Mouse (Mus musculus): ENCODE measurements at regions not wholly inside any gene's neighbourhood (a gene's known extent, or its start where the extent isn't known, plus 50 kb on each side); places are given as distances from the start of the nearest gene placed in this dataset.

- TF ChIP-seq POLR2AphosphoS2 (IDR thresholded peaks at IDR 0.05; ENCODE audit: insufficient read length, low read depth), result no peak
- TF ChIP-seq SRF (IDR thresholded peaks at IDR 0.05; ENCODE audit: control insufficient read depth, insufficient read length, low read depth), result no peak
- TF ChIP-seq POLR2A (IDR thresholded peaks at IDR 0.05; ENCODE audit: insufficient read length, low read depth), result no peak
- TF ChIP-seq TCF3 (IDR thresholded peaks at IDR 0.05; ENCODE audit: insufficient read length, low read depth), result no peak
- TF ChIP-seq MYOD1 (IDR thresholded peaks at IDR 0.05; ENCODE audit: control insufficient read depth in 1 of 3, insufficient read length in 2 of 3, low read depth in 2 of 3), result no peak
- no peak for TF ChIP-seq TCF12 (IDR thresholded peaks at IDR 0.05; ENCODE audit: insufficient read depth, poor library complexity, severe bottlenecking)
- no peak for TF ChIP-seq CEBPB (IDR thresholded peaks at IDR 0.05; ENCODE audit: insufficient read depth, poor library complexity, severe bottlenecking)
- no peak for TF ChIP-seq MAX (IDR thresholded peaks at IDR 0.05; ENCODE audit: low read depth)
Measured at GRCm38 (mm10) chr4:4528311-4528710, 264.8 kb downstream of the Impad1 start.

Data from myocyte (in vitro differentiated cells).